In genomic region chr4:129934177-129934855, GRCm38 (mm10) we compare ENCODE assay signal across 10 mouse cellular contexts. TPM values are rescaled to one million over a fixed set of nuclear protein-coding genes. Genes with fewer than 3 reads are reported as not detected.
DNase-seq lines count a peak whose midpoint lies in the region; ATAC-seq and TF ChIP-seq lines count a peak whose summit lies in the region.
"Had no signal": no experiment of that assay in that cellular context is flagged by ENCODE, and none has a peak within 500 bp of the region (broad histone marks: within the 10 kb centered on the region; RNA-seq: fewer than 3 reads in every experiment).

No protein-coding gene starts in this region.

- H3K4me1 ChIP-seq in midbrain, postnatal 0 days (ENCODE audit: insufficient read depth, low read length) = peaks cover 11% of the 10 kb centered on the region; the same call in 1 of the 2 replicates

- 0 out of 2 replicates have a peak overlapping the region, but pooled peaks have one; percentile 24 for H3K9ac ChIP-seq in midbrain, postnatal 0 days (replicated peaks; ENCODE audit: low read length, poor library complexity, severe bottlenecking)

- WGBS in midbrain, postnatal 0 days = 49% methylated on average over 16 of the region's 16 CpGs

- H3K27me3 ChIP-seq in midbrain, postnatal 0 days (ENCODE audit: insufficient read depth, low read length) = no peaks in the 10 kb centered on the region

- no peaks in the 10 kb centered on the region for H3K9me3 ChIP-seq in midbrain, postnatal 0 days (ENCODE audit: low read length)
- H3K9me3 ChIP-seq: embryonic facial prominence, embryonic 13.5 days had no signal

- no peak overlapping the region for H3K4me3 ChIP-seq in midbrain, postnatal 0 days (ENCODE audit: low read depth, low read length)
- H3K4me3 ChIP-seq: embryonic facial prominence, embryonic 13.5 days had no signal

- DNase-seq in adrenal gland, adult 2 months = peak; percentile 48
- no peak for DNase-seq in adrenal gland, adult 8-10 months
- peak; percentile 26 for DNase-seq in cerebellum, adult 9-10 months
- DNase-seq in layer of hippocampus, adult 8-10 months (ENCODE audit: low spot score in 2 of 2) = peak; percentile 75 to 85
- peak; percentile 77 for DNase-seq in midbrain, postnatal 0 days (ENCODE audit: low spot score)
- DNase-seq in ovary, postnatal 10 days (ENCODE audit: low spot score) = no peak
- no peak for DNase-seq in heart, postnatal 36 days
- no peak for DNase-seq in urinary bladder, adult 2 months (ENCODE audit: low spot score)

- H3K27ac ChIP-seq in midbrain, postnatal 0 days (ENCODE audit: low read depth, low read length) = peak overlapping the region; percentile 39
- H3K27ac ChIP-seq: embryonic facial prominence, embryonic 13.5 days had no signal

- no peak overlapping the region for H3K4me2 ChIP-seq in midbrain, postnatal 0 days (ENCODE audit: low read depth, low read length, poor library complexity, severe bottlenecking)
- H3K4me2 ChIP-seq: embryonic facial prominence, embryonic 13.5 days had no signal

- intact Hi-C loops in heart, postnatal 36 days (cut with DNase I) = no loop called here

- TF ChIP-seq CTCF in midbrain, postnatal 0 days (IDR thresholded peaks at IDR 0.05) = no peak

- peak; percentile 68 for ATAC-seq in midbrain, postnatal 0 days (ENCODE audit: low FRiP score)

- H3K36me3 ChIP-seq in midbrain, postnatal 0 days (ENCODE audit: insufficient read depth, low read length) = no peaks in the 10 kb centered on the region
- H3K36me3 ChIP-seq: embryonic facial prominence, embryonic 13.5 days had no signal

RNA-seq across cellular contexts. Expression of gene Spocd1, which starts 5.3 kb away (rescaled TPM):
- total RNA-seq in adrenal gland, adult 2 months (2021) = 1 to 10 TPM in 1 of 2 experiments, under 1 TPM in 1; 0.92 to 1.1 TPM
- 3.2 and 3.7 TPM in 2 replicates for polyA plus RNA-seq in adrenal gland, adult 2 months (2012; rRNA removed)
- 1 to 10 TPM; 1.2 to 2.7 (median 2.1) TPM for total RNA-seq in adrenal gland, adult 8-10 months (2022)
- total RNA-seq in layer of hippocampus, adult 8-10 months (2022) = under 1 TPM; 0.14 to 0.68 (median 0.56) TPM
- total RNA-seq in midbrain, postnatal 0 days (2014; rRNA removed) = not detected in 2 replicates
- 0.09 and 0.27 TPM in 2 replicates for polyA plus RNA-seq in midbrain, postnatal 0 days (2015; fragmentation: Nextera tagmentation; extraction: Ambion mirVana)
- total RNA-seq in heart, postnatal 36 days (2021) = not detected
- polyA plus RNA-seq in urinary bladder, adult 2 months (2012; rRNA removed) = not detected in 2 replicates
- polyA plus RNA-seq: large intestine, adult 2 months had no signal

RNA-seq across cellular contexts. Expression of gene Adgrb2, which starts 50.4 kb away (rescaled TPM):
- 10 to 100 TPM; 18.7 to 24.9 TPM for total RNA-seq in adrenal gland, adult 2 months (2021)
- 87.5 and 105 TPM in 2 replicates for polyA plus RNA-seq in adrenal gland, adult 2 months (2012; rRNA removed)
- 10 to 100 TPM; 26.8 to 55.8 (median 42.2) TPM for total RNA-seq in adrenal gland, adult 8-10 months (2022)
- 100 to 1,000 TPM; 433 to 519 (median 493) TPM for total RNA-seq in layer of hippocampus, adult 8-10 months (2022)
- total RNA-seq in midbrain, postnatal 0 days (2014; rRNA removed) = 293 and 312 TPM in 2 replicates
- polyA plus RNA-seq in midbrain, postnatal 0 days (2015; fragmentation: Nextera tagmentation; extraction: Ambion mirVana) = 17.4 and 17.9 TPM in 2 replicates
- total RNA-seq in heart, postnatal 36 days (2021) = 1 to 10 TPM; 2.1 to 2.6 TPM
- 4.0 and 5.4 TPM in 2 replicates for polyA plus RNA-seq in urinary bladder, adult 2 months (2012; rRNA removed)

Comparison
In these comparisons a context has a peak if more than half of its experiments do, and no peak if none do; other contexts are left out.
1. DNase-seq: peak in adrenal gland, adult 2 months (single experiment), cerebellum, adult 9-10 months (single experiment), layer of hippocampus, adult 8-10 months (2 of 2) and midbrain, postnatal 0 days (single experiment); none in adrenal gland, adult 8-10 months (single experiment), ovary, postnatal 10 days (single experiment), heart, postnatal 36 days (0 of 2) and urinary bladder, adult 2 months (single experiment).
2. RNA of gene Adgrb2, which starts 50.4 kb away (total RNA-seq): 433 to 519 TPM in layer of hippocampus, adult 8-10 months, 293 to 312 TPM in midbrain, postnatal 0 days, 26.8 to 55.8 TPM in adrenal gland, adult 8-10 months and 18.7 to 24.9 TPM in adrenal gland, adult 2 months; 2.1 to 2.6 TPM in heart, postnatal 36 days; every median in the first group is over 4 times any median in the second.